Mouse (Mus musculus) T-helper 2 cell (primary cell): ENCODE data around the gene Sntg2.

Experiments
- in situ Hi-C: fragments of 300-600 bp; cut with MboI, MseI; formaldehyde crosslinking; loops from one replicate; pipeline ENCODE4 v1.15.1; 2025; ENCODE audit warnings: high pct_unique_total_duplicates

Gene Sntg2

DNA sequence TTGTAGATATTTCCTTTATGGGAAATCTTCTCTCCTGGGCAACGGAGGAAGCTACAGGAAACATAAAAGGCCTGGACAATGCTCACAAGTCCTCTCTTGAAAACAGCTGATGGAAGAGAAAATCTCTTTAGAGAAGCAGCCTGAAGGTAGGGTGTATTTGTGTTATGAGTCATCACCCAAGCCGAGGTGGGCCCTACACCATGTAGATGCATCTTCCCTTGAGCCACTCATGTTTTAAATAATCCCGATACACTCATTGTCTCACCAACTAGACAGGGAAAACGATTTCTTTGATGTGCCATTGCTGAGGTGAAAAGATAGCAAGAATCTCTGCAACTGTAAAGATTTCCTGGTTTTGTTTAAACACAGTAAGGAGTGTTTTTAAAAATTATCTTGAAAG, 89.4 kb downstream of the Sntg2 start:
- in situ Hi-C loops: no loop called here

- in situ Hi-C loops: no loop called here
Observed at GRCm38 (mm10) chr12:30272242-30272985, 100.8 kb downstream of the Sntg2 start.

DNA sequence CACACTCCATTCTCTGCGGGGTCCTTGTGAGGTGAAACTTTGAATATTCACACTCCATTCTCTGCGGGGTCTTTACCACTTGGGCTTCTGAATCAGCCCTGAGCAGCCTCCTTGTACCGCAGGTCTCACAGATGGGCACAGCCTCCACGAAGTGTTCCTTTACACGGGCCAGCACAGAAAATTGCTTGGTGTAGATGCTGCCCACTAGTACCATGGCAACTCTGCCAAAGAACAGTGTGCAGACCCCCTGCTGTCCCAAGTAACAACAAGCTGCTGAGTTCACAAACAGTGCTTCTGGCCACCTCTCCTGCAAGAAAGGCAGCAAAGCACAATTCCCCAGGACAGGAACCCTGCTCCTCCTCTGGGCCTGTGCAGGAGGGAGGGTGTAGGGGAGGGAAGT, 109.0 kb downstream of the Sntg2 start:
- in situ Hi-C loops: no loop called here

- in situ Hi-C loops: no loop called here
Observed at GRCm38 (mm10) chr12:30261187-30261586, 112.0 kb downstream of the Sntg2 start.

- in situ Hi-C loops: no loop called here
Observed at GRCm38 (mm10) chr12:30258641-30259040, 114.5 kb downstream of the Sntg2 start.

GRCm38 (mm10) chr12:30257664-30258063, 115.5 kb downstream of the Sntg2 start:
- in situ Hi-C loops: no loop called here

DNA sequence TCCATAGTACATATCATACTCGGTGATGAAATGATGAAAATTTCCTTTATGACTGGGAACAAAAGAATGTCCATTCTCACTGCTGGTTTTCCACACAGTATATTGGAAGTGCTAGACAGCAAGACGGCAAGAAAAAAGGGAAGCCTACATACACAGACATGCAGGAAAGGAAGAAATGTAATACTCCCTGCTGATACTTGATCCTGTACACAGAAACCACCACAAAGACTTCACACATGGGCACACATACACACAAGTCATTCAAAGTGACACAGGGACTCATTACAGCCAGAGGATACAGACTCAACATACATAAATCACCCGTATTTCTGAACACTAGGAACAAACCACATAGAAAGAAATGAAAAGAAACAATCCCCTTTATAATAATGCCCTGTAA, 117.0 kb downstream of the Sntg2 start:
- in situ Hi-C loops: no loop called here

DNA sequence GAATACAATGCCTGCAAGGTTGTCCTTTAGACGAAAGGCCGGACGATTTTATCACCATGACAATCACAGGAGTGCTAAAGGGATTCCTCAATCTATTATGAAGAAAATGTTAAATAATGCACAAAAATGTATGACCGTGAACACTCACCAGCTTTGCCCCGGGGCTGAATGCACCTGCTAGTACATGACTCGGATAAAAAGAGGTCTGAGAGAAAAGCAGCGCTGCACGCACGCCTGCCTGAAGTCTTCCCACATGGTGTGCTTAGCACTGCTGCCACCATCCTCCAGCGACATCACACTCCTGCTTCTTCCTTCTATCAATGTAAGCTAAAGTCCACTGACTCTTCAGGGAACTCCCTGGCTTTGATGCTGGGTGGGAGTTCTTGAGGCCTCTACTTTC, 118.6 kb downstream of the Sntg2 start:
- in situ Hi-C loops: no loop called here

DNA sequence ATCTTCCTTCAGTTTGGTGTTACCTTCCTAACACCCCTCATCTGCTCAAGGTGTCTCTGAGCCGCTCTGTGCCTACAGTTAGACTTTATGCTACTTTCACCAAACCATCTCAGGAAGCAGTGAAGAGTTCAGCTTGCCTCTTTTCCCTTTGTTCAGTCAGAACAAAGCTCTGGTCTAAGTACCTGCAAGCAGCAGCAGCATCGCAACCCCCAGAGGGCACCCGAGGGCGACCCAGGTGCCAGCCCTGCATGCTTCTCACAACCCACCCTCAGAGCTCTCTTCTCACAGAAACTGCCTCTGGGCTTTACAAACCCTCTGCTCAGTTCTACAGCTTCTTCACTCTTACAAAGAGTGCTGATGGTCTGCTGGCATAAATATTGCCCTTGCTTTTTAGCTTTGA, 120.8 kb downstream of the Sntg2 start:
- in situ Hi-C loops: no loop called here

- in situ Hi-C loops: no loop called here
Observed at GRCm38 (mm10) chr12:30251283-30251829, 121.8 kb downstream of the Sntg2 start.

GRCm38 (mm10) chr12:30249068-30249467, 124.1 kb downstream of the Sntg2 start:
- in situ Hi-C loops: no loop called here

GRCm38 (mm10) chr12:30246286-30246945, 126.8 kb downstream of the Sntg2 start:
- in situ Hi-C loops: no loop called here

DNA sequence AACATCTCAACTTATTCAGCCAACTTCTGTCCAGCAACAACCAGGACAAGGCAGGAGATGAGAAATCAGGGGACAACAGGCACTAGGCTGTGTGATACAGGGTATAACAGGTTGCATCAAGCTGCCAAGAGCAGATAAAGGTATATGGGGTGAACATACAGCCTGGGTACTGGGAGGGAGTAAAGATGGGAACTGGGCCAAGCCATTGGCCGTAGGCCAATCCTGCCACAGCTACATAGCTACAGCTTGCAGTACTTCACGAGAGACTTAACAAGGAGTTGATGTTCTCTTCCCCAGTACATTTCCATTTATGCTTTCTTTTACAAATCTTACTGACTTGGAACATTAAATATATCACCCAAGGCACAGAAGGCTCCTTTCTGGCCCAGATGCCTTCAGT, 129.0 kb downstream of the Sntg2 start:
- in situ Hi-C loops: no loop called here

- in situ Hi-C loops: no loop called here
Observed at GRCm38 (mm10) chr12:30240891-30241290, 132.3 kb downstream of the Sntg2 start.

DNA sequence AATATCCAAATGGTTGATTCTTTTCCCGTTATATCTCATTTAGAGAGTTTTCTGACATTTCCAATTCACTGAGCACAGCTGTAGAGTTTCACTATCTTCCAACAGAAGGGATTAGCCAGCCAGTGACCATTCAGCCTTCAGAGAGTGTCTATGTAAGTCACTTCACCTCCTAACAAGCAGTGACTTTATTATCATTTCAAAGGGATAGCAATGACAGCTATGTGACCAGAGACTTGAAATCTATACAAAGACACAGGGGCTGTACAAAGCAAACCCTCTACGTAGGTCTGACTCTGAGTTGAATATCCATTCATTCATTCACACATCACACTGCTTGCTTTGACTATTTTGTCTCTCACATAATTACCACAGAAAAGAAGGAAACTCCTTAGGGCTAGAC, 138.2 kb downstream of the Sntg2 start:
- in situ Hi-C loops: no loop called here

DNA sequence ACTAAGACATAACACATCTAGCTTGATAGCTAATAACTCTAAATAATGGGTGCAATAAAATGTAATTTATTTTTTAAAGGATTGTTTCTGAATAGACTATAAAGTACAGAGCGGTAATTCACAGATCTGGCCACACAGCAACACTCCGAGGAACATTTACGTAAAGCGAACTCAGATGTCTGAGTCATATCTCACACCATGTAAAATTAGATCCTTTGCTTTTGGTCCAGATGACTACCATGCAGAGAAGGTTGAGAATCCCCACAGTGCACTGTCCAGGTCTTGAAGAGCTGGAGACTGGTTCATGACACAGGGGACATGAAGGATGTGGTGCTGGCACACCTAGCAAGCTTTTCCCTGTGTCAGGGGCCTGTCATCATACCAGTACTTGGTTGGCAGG, 145.2 kb downstream of the Sntg2 start:
- in situ Hi-C loops: no loop called here

DNA sequence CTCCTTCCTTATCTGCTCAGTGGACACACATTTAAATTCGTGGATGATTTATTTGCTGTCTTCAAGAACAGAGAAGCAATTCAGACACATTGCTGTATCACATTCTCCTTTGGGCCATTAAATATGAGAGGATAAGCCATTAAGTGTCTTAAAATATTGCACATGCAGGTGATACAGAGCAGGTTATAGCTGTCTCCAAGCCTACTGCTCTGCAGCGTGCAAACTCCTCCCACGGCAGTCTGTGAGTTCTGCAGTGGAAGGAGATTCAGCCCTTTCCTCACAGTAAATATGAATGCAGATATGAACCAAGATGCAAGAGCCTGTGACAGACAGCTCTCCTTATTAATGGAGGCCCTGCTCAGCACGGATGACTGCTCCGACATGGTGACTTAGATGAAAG, 146.9 kb downstream of the Sntg2 start:
- in situ Hi-C loops: no loop called here

- in situ Hi-C loops: no loop called here
Observed at GRCm38 (mm10) chr12:30216762-30217441, 156.3 kb downstream of the Sntg2 start.

DNA sequence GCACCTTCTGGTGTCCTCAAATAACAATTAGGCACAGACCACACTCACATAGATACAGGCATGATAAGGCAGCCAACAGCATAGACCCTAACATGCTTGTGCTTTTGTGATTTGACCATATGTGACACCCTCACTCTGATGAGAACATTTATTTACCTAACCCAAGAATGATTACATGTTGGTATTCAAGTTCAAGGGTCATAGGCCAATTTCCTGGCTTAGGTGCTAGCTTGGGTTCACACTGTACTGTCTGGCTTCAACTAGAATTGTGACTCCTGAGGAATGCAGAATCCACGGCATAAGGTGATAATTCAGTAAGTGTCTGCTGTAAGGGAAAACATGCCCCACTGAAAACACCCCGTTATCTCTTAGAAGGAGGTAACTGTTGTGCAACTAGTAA, 158.4 kb downstream of the Sntg2 start:
- in situ Hi-C loops: no loop called here

DNA sequence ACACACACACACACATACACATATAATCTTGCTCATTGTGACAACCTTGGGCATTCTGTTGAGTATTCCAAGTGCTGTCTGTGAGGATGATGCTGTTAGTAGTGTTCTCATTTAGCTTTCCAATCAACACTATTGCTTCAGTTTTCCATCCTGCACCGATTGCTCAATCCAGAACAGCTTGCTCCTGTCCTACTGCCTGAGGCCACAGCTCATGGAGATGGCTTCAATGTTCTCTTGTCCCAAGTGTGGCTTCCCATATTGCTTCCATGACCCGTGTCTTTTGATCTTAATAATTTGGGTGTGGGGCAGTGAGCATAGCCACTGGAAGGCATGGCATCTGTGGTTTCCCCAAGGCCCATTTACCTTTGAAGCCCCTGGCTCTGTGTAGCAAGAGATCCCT, 162.8 kb downstream of the Sntg2 start:
- in situ Hi-C loops: no loop called here

GRCm38 (mm10) chr12:30208527-30208926, 164.6 kb downstream of the Sntg2 start:
- in situ Hi-C loops: no loop called here

- in situ Hi-C loops: no loop called here
Observed at GRCm38 (mm10) chr12:30208087-30208486, 165.1 kb downstream of the Sntg2 start.

DNA sequence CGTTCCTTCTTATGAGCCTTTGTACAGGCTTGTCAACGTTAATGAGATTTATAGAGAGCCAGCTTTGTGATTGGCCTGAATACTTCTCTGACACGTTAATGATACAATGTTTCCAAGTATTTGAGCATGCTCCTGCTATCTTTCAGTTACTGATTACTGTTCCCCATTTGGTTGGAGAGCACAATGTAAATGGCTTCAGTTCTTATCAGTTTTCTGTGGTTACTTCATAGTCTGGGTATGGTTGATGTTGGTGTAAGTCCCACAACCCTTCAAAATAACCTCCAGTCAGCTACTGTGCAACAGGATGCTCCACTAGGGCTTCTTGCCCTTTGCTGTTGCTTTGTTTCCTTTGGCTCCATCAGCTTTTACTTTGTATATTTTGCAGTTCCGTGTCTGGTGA, 168.7 kb downstream of the Sntg2 start:
- in situ Hi-C loops: no loop called here
